Mouse (Mus musculus) spleen, postnatal 36 days (tissue): ENCODE data around the gene Cd68.

ENCODE experiments used
- DNase-seq, 2 experiments: peaks; one replicate each; pipeline ENCODE4 v3.0.0; 2022; ENCODE audit warnings: low spot score in 2 of 2, mixed read lengths in 1 of 2

The Cd68 gene

DNA sequence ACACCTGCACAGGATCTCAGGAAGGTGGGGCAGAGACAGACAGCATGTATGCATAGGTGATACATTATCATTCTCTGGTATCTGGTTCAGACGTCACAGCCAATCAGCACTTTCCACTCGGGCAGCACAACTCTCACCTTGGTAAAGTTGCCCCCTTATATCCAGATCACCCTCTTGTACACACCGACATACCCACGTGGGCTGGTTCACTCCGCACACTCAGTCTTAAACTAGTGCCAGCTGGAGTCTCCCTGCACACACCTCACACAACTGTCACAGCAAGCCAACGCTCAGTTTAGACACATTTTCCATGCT is 29.1 kb upstream of the Cd68 start:
- no peak for DNase-seq

DNA sequence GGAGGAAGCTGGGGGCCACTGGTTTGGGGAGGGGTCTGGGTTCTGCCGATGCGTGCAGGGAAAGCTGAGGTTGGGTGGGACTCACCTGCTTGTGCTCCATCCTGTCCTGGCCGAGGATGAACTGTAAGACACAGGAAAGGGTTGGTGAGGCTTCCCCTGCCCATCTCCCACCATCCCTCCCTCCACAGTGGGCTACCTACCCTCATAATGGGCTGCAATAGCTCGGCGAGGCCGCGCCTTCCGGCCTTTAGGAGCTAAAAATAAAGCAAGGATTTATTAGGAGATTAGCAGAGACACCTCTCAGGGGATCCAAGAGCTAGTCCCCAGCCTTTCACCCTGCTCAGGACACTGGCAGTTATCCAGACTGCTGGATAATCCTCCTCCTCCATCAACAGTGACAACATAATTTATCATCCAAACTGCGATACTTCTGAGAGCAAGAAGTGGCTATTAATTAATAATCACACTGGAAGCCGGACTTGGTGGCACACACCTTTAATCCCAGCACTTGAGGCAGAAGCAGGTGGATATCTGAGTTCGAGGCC is 27.5 kb upstream of the Cd68 start:
- no peak for DNase-seq

DNA sequence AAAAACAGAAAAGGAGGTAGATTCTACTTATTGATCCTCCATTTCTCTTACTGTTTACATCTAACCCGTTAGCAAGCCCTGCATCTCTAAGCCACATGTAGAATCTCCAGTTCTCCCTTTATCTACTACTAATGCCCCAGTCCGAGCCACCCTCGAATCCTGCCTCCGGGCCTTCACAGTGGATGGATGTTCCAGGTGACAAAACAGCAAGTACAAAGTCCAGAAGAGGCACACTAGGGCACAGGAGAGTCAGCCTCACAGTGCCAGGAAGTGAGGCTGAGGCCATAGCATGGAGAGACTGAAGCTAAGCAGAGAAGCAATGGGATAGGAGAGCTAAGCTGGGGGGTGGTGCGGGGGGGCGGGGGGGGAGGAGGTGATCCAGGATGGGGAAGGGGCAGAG is 26.9 kb upstream of the Cd68 start:
- no peak for DNase-seq

DNA sequence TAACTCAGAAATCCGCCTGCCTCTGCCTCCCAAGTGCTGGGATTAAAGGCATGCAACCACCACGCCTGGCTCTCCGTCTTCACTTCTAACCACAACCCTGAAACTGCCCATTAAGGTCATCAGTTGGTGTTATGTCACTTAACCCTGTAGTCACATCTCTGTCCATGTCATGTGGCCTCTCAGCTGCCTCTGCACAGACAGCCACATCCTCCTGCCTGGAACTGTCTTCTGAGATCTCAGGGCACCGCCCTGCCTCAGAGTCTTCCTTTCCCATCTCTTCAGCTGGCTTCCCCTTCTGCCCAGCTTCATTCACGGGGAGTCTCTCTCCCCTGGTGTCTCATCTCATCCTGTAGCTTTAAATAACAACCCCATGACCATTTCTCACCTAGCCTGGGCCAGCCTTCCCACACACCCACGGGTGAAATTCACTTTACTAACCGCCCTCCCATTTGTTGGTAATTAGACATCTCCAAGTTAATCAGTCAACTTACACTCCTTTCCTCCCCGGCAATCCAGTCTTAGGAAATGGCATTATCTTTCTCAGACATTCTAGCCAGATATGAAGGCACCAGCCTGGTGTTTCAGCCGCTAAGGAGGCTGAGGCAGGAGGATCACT is 26.4 kb upstream of the Cd68 start:
- no peak for DNase-seq

DNA sequence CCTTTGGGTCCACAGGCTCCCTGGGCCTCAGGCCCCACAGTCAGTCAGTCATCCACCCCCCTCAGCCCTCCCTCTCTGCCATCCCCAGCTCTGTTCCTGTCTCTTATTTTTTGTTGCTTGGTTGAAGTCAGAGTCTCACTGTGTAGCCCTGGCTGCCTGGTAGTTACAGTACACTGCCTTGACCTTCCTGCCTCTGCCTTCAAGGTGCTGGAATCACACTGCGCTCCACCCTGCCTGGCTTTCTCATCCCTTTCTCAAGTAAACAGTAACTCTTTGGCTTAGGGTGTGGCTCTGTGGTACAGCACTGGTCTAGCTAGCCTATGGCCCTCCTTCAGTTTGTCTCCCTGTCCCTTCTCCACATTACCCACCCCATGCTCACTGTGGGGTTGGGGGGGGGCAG is 23.9 kb upstream of the Cd68 start:
- DNase-seq, result no peak

DNA sequence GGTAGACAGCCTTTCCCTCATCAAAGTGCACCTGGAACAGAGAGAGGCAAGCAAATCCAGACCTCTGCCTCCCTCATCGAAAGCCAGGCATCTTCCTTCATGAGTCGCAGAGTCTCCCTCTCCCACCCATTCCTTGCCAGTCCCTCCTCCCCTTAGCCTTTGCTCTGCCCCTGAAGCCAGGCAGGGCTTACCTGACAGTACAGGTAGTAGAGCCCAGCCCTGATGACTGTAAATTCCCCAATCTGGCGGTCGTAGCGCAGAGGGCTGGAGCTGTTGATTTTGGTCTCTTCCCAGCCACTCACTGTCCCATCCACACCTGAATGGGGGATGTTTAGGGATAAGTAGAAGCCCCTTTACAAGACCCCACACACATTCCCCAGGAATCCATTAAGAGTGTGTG is 21.1 kb upstream of the Cd68 start:
- no peak for DNase-seq

DNA sequence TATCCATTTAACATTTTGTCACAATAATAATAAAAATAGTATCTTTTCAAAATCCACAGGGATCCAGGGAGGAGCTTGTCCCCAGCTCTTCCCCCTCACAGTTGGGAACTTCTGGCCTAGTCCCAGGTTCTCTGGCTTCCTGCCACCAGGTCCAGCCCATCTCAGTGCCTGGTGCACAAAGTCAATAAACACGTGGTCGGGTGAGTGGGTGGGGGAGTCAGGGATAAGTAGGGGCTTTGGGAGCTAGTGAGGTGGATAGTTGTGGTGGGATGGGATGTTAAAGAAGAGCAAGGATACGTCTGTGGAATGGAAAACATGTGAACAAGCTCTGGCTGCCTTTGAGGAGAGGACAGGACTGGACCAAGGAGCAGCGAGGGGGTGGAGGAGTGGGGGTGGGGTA is 20.4 kb upstream of the Cd68 start:
- no peak for DNase-seq

DNA sequence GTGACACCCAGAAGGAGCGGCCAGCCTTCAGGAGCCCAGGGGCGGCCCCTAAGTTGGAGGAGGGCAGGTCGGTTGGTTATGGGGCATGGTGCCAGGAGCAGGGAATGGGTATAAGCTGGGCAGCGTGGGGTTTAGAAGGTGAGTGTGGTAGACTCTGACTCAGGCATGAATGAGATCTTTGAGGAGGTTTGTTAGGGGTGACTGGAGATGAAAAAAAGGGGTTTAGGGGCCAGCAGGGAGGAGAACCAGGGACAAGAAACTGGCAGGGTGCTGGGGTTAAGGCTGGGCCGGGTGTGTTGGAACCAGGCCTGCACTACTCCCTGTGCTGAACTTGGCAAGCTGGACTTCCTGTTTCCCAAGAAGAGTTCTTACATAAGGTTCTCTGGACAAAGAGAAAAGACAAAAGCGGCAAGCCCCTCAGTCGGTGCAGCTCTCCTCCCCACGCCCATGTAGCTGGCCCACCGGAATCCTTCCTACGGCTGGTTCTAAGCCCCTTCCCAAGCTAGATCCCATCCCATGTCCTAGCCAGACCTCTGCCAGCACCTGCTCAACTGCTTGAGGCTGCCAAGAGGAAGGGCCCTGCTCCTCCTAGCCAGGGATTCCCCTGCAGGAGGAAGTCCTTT is 19.7 kb upstream of the Cd68 start, which contains the start of gene Tnfsf13:
TSS of gene Tnfsf13 (minus strand) at position 259 of the 623 bp plus-strand sequence.
- no peak for DNase-seq

DNA sequence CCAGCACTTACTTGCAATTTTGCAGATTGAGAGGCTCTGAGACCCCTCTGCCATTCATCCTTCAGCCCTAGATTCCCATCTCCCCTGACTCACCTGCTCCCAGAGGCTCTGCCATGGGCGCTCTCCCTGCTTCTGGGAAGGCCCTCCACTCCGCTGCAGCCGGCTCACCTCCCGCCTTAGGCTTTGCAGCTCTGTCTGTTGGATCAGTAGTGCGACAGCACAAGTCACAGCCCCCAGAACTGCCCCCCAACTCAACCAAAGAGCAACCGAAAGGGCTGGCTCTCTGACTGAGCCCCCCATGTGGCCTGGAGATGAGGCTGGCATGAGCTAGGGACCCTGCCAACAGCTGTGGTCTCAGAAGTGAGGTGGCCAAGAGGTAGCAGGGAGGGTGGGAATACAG is 19.0 kb upstream of the Cd68 start:
- DNase-seq, result no peak

DNA sequence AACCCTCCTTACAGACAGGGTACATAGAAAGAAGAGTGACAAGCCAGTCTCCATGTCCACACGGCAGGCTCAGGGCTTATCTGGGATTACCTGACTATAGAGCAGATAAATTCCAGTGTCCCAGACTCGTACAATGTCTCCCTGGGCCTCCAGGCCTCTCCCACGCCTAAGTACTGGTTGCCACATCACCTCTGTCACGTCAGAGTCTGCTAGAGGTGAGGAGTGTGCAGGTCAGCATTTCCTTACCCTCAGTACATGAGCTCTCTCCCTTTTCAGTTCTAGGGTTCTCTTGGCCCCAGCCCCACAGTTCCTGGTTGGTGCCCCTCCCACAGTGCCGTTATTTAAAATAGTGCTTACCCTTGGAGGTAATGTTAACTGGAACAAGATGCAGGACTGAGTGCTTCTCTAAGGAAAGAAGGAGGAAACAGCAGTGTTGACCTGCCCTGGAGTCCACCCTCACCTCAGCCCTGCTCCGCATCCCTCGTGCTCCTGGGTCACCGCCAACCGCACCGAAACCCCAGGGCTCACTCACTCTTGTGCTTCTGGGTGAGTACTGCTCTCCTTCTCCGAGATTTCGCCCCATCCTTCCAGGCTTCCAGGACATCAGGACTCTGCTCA is 18.3 kb upstream of the Cd68 start:
- DNase-seq, result no peak

DNA sequence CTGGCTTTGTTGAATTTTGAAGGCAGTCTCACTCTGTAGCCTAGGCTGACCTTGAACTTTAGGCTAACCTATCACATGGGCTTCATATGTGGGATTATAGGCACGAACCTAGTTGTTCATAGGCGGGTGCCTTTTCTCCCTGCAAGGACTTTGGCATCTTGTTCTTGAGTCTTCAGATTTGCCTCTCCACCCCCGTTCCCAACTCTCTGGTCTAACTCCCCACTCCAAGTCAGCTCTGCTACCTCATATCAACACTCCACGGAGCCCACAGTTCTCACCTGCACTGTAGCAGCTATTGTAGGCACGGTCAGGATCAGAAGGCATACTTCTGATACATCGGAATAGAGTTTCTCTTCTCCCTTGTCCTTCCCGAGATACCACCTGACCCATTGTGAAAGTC is 17.6 kb upstream of the Cd68 start:
- no peak for DNase-seq

DNA sequence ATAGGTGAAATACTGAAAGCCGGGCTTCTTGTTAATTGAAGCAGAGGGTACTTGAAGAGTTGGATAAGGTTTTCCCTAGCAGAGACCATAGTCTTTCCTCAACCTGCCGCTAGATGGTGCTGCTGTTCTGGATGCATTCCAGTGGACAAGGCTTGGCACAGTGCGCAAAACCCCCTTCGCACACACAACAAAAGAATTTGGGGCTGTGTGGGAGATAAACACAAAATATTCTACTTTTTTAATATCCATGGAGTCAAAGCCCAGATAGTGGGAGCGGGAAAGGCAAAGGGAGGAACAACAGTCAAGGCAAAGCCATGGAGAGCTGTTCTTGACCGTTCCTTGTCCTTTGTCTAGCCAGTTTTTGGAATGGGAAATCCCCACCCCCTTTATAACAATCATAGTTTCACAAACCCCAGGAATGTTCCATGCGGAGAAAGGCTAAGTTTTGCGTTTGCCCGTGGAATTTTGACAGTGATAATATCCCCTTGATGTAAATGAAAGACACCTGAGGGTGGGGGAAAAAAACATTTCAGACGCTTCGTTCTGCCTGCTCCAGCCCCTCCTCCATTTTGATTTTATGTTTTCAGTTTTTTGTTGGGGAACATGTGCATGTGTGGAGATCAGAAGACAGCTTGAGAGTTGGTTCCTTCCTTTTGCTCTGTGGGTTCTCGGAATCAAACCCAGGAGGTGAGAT is 17.0 kb upstream of the Cd68 start:
- DNase-seq, result peak; percentile 74 to 84

DNA sequence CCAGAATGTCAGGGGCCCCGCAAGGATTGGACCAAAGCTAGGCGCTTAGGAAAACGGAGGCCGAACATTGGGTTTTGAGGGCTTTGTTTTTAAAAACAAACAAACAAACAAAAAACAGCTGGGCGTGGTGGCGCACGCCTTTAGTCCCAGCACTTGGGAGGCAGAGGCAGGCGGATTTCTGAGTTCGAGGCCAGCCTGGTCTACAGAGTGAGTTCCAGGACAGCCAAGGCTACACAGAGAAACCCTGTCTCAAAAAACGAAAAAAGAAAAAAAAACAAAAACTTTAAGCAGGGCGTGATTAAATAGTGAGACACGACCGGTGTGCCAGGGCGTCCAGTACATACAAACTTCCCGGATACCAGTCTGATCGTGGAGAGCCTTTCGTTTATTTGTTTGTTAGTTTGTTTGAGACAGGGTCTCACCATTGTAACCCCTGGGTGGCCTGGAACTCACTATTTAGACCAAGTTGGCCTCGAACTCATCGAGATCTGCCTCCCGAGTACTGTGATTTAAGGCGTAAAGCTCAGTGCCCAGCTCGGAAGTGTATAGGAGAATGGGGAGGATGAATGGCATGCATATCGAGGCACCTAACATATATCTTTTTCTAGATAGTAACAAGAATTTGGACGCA is 16.4 kb upstream of the Cd68 start:
- DNase-seq, result no peak

DNA sequence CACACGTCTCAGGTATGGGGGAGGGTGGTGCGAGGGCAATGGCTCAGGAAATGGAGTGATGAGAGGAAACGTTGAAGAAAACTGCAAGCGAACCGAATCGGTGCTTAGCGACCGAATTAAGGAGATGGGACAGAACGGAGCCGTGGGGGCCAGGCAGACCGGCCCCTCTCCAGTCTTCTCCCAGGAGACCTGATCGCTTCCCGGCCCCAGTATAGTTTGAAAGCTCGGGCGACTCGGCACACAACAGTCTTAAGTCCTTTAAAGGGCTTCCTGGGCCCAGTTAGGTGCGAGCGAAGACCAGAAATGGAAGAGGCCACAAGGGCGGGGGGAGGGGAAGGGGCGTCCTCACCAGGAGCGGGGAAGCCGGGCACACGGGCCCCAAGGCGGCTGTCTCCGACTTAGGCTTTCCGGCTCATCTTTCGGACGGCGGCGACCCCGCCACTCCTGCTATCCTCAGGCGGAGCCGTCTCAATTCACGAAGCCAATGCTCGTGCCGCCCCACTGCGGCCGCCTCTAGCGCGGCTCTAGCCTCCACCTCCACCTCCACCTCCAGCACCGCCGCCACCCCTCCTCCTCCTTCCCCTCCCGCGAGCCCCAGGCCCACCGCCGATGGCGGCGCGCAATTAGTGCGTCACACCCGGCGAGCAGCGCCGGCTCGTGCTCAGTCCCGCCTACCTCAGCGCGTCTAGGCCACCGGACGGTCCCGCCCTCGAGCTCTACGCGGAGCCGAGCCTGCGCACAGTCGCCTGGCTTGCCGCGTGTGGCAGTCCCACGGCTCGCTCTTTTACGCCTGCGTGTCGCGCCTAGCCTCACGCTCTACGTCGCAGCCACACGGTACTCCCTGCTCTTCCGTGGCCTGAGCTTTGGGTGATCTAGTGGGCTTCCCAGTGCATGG is 15.6 kb upstream of the Cd68 start, which contains the start of gene Senp3:
TSS of gene Senp3 (minus strand) at position 771 of the 895 bp plus-strand sequence.
- peak; percentile 96 to 97 for DNase-seq

DNA sequence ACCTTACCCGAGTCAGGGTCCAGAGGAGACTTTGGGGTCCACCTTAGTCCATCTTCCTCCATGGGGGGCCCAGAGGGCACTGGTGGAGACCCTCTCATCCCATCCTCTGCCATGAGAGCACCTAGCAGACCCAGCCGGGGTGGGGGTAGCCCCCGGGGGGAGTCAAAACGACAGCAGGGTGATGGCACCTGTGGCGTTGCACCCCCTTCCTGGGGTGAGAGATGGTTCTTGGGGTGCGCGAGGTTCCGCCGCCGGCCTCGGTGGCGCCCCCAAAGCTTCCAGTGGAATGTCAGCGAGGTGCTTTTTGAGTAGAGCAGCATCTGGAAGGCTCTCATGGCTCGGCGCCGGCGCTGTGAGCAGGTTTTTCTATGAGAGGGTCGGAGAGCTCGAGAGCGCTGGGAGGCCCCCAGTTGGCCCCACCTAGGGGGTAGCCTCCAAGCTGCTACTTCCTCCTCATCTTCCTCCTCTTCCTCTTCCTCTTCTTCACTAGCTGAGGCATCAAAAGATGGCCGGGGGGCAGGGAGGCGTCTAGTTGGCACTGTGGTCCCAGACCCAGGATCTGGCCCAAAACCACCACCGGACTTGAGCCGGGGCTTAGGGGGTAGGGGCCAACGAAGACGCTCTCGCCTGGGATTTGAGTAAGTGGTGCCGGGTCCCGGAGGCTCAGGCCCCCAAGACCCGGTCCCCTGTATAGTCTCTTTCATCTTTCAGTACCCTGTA is 14.3 kb upstream of the Cd68 start:
- no peak for DNase-seq

DNA sequence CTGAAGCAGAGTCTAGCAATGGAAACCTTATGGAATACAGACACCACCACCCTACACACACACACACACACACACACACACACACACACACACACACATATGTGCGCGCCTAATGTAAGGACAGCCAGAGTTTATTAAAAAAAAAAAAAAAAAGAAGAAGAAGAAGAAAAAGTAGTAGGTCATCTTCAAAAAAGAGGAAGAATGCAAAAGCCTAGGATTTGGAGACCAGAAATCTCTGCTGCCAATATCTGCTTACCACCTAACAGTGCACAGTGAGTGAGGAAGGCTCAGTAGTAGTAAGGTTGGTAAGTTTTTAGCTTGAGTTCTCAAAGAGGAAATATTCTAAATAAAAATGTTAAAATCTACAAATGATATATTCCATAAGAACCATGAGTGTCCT is 13.2 kb upstream of the Cd68 start:
- DNase-seq, result no peak

DNA sequence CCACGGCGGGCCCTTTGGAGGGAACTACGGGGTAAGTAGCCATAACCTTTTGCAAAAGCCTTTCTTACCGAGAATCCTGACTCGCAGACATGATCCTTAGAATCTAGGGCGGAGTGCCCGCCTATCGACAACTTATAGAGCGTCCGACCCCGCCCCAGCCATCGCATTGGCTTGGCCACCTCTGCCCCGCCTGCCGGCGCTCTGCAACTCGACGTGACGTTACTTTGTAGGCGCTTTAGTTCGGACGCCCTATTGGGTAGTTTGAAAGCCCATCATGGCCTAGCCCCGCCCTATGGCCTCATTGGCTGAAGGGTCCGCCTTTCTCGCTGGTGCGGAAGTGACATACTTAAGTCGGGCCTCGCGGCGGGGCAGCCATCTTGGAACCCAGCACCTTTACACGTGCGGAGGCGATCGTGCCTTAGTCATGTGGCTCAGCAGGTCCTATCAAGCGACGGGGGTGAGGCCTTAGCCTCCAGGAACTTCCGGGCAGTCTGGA is 6.3 kb upstream of the Cd68 start, which contains the start of gene Eif4a1:
TSS of gene Eif4a1 (minus strand) at position 213 of the 496 bp plus-strand sequence.
- DNase-seq, result peak; percentile 100

DNA sequence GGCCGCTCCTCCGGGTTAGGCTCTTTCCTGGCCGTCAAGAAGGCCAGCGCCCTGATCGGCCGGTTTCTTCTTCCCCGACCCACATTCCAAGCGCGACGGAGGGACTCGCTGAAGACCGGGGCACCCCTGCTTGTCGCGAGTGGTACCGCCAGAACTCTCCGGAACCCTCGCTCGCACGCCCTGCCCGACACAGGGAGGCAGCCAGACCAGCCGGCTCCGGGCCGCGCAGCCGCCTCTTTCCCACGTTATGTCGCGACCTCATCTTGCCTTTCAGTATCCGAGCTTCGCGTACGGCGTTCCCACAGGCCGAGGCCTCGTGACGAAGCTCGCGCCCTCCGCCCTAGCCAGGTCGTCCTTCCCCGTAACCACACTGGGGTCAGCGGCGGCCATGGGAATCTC is 5.8 kb upstream of the Cd68 start:
- no peak for DNase-seq

DNA sequence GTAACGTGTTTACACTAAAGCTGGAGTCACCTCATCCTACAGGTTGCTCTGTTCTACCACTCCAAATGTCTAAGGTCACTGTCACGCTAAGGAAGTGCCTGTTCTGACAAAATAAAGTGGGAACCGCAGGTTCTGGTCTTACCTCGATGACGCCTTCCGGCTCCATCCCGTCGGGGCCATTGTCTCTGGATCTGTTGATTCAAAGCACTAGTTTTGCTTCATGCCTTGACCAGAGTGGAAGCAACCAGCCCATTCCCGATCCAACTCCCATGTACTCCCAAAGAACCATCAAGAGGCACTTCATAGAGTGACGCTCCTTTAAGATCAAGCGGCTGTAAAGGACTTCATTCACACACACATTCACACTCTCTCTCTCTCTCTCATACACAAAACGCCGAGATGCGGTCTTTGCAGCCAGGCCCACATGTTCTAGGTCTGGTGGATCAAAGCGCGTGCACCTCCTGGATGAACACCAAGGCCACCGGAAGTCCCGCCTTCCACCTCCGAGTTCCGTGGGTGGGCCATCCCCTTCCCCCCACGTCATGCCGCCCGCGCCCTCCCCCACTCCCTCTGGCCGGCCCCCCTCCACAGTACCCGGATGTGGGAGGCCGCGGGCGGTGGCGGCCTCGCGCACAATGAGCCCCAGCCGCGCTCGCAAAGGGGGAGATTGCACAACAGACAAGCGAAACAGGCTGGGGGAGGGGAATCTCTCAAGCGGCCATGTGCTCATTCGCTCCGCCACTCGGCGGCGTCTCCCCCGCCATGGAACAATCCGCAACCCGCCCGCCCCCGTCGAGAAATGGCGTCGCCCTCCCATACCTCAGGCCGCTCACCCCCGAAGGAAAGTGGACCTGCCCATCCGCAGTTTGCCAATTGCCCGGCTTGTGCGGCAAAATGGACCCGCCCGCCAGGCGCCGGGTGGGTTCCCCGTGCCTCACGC is 5.1 kb upstream of the Cd68 start:
- DNase-seq, result peak; percentile 93 to 94
